Mouse (Mus musculus) CH12.LX (cell line): ENCODE results near the gene Dmrta1. TPM values are rescaled to one million over a fixed set of nuclear protein-coding genes. Genes with fewer than 3 reads are reported as not detected.

Experiments used
- DNase-seq: peaks from one replicate; pipeline ENCODE4 v3.0.0-alpha.2; 2013; ENCODE audit errors: extremely low read depth
- H3K27ac ChIP-seq: 2 replicates; pipeline ENCODE4 v1.5.1; 2012; ENCODE audit warnings: low read depth, mild to moderate bottlenecking, control low read depth, moderate library complexity; ENCODE audit not compliant: insufficient read depth
- H3K27me3 ChIP-seq: replicated peaks from 2 replicates; pipeline ENCODE3; 2012; ENCODE audit warnings: inconsistent platforms
- H3K36me3 ChIP-seq, 2 experiments: replicated peaks in 1 of 2; 2 replicates each; pipeline versions ENCODE3 to v1.6.1; 2012; ENCODE audit warnings: inconsistent platforms in 1 of 2, low read length in 1 of 2, mild to moderate bottlenecking in 1 of 2, mixed read lengths in 1 of 2, moderate library complexity in 1 of 2; ENCODE audit not compliant: control insufficient read depth in 1 of 2, insufficient read depth in 1 of 2
- H3K4me1 ChIP-seq, 2 experiments: 2 replicates each; pipeline ENCODE4 v1.6.1; 2012; ENCODE audit warnings: inconsistent platforms in 1 of 2, moderate library complexity in 1 of 2; ENCODE audit not compliant: insufficient read depth in 2 of 2, control insufficient read depth in 1 of 2
- H3K4me2 ChIP-seq: 2 replicates; pipeline ENCODE4 v1.6.1; 2012; ENCODE audit warnings: low read depth, mild to moderate bottlenecking, control low read depth; ENCODE audit not compliant: poor library complexity, insufficient read depth, severe bottlenecking
- H3K4me3 ChIP-seq, 3 experiments: fragments of 150-350 bp in 1 of 3; sonication (generic) in 1 of 3; replicated peaks in 1 of 3; 2 replicates each; pipeline versions ENCODE3 to v1.5.1; 2011 to 2012; ENCODE audit warnings: low read depth in 2 of 3, low read length in 2 of 3, mild to moderate bottlenecking in 2 of 3, moderate library complexity in 2 of 3, control low read depth in 1 of 3, improper control_type of control experiment in 1 of 3, inconsistent platforms in 1 of 3, mixed read lengths in 1 of 3; ENCODE audit not compliant: poor library complexity in 1 of 3
- H3K79me2 ChIP-seq: replicated peaks from 2 replicates; pipeline ENCODE4 v1.6.1; 2012; ENCODE audit warnings: mild to moderate bottlenecking, moderate library complexity; ENCODE audit not compliant: control insufficient read depth, poor library complexity, insufficient read depth, severe bottlenecking; ENCODE audit errors: extremely low read depth
- H3K9ac ChIP-seq: 2 replicates; pipeline ENCODE4 v1.6.1; 2012; ENCODE audit warnings: low read depth, mild to moderate bottlenecking, control low read depth, moderate library complexity; ENCODE audit not compliant: insufficient read depth
- H3K9me3 ChIP-seq: replicated peaks from 2 replicates; pipeline ENCODE3; 2012; ENCODE audit warnings: low read length, inconsistent platforms, mixed read lengths
- BHLHE40 ChIP-seq: IDR thresholded peaks from 2 replicates; pipeline ENCODE4 v1.6.1; 2011; ENCODE audit warnings: mild to moderate bottlenecking, low read depth, low read length, improper control_type of control experiment
- E2F4 ChIP-seq: IDR thresholded peaks from 2 replicates; pipeline ENCODE4 v1.6.1; 2011; ENCODE audit warnings: low read depth, low read length, improper control_type of control experiment; ENCODE audit not compliant: insufficient replicate concordance
- EP300 ChIP-seq: IDR thresholded peaks from 2 replicates; pipeline ENCODE4 v1.6.1; 2011; ENCODE audit warnings: low read length, improper control_type of control experiment
- GABPA ChIP-seq: IDR thresholded peaks from 2 replicates; pipeline ENCODE4 v1.6.1; 2012; ENCODE audit warnings: low read depth, low read length, improper control_type of control experiment, inconsistent platforms; ENCODE audit not compliant: insufficient replicate concordance
- HCFC1 ChIP-seq: IDR thresholded peaks from 2 replicates; pipeline ENCODE4 v1.6.1; 2012; ENCODE audit warnings: low read depth, mild to moderate bottlenecking, inconsistent platforms, low read length, improper control_type of control experiment
- JUN ChIP-seq: IDR thresholded peaks from 2 replicates; pipeline ENCODE4 v1.6.1; 2011; ENCODE audit warnings: low read depth, mild to moderate bottlenecking, low read length, improper control_type of control experiment, moderate library complexity; ENCODE audit not compliant: insufficient read depth
- JUND ChIP-seq: conservative IDR thresholded peaks from 2 replicates; pipeline ENCODE4 v1.6.1; 2011; ENCODE audit warnings: low read depth, low read length, improper control_type of control experiment
- KAT2A ChIP-seq: IDR thresholded peaks from 2 replicates; pipeline ENCODE4 v1.6.1; 2012; ENCODE audit warnings: low read length, improper control_type of control experiment, inconsistent platforms; ENCODE audit not compliant: insufficient replicate concordance
- MAFK ChIP-seq: IDR thresholded peaks from 2 replicates; pipeline ENCODE4 v1.6.1; 2011; ENCODE audit warnings: low read length, improper control_type of control experiment; ENCODE audit not compliant: insufficient replicate concordance
- MAX ChIP-seq: IDR thresholded peaks from 2 replicates; pipeline ENCODE4 v1.6.1; 2011; ENCODE audit warnings: low read length, improper control_type of control experiment
- MAZ ChIP-seq: IDR thresholded peaks from 2 replicates; pipeline ENCODE4 v1.6.1; 2012; ENCODE audit warnings: low read depth, mild to moderate bottlenecking, inconsistent platforms, low read length, improper control_type of control experiment, moderate library complexity
- MEF2A ChIP-seq: IDR thresholded peaks from 2 replicates; pipeline ENCODE4 v1.6.1; 2014; ENCODE audit warnings: low read depth, mild to moderate bottlenecking, inconsistent platforms, low read length, improper control_type of control experiment, borderline replicate concordance
- MYC ChIP-seq: IDR thresholded peaks from 2 replicates; pipeline ENCODE4 v1.6.1; 2011; ENCODE audit warnings: low read depth, mild to moderate bottlenecking, improper control_type of control experiment, low read length
- NRF1 ChIP-seq: IDR thresholded peaks from 2 replicates; pipeline ENCODE4 v1.6.1; 2014; ENCODE audit warnings: low read depth, mild to moderate bottlenecking, inconsistent platforms, low read length, improper control_type of control experiment, moderate library complexity
- RAD21 ChIP-seq: IDR thresholded peaks from 2 replicates; pipeline ENCODE4 v1.6.1; 2011; ENCODE audit warnings: low read depth, mild to moderate bottlenecking, low read length, improper control_type of control experiment, moderate library complexity
- RCOR1 ChIP-seq: conservative IDR thresholded peaks from 2 replicates; pipeline ENCODE4 v1.6.1; 2012; ENCODE audit warnings: low read depth, mild to moderate bottlenecking, inconsistent platforms, low read length, improper control_type of control experiment
- SIN3A ChIP-seq: IDR thresholded peaks from 2 replicates; pipeline ENCODE4 v1.6.1; 2012; ENCODE audit warnings: low read length, improper control_type of control experiment, inconsistent platforms
- TCF12 ChIP-seq: IDR thresholded peaks from 2 replicates; pipeline ENCODE4 v1.6.1; 2014; ENCODE audit warnings: low read depth, mild to moderate bottlenecking, inconsistent platforms, low read length, improper control_type of control experiment
- USF2 ChIP-seq: conservative IDR thresholded peaks from 2 replicates; pipeline ENCODE4 v1.6.1; 2011; ENCODE audit warnings: low read depth, low read length, improper control_type of control experiment
- ZC3H11A ChIP-seq: IDR thresholded peaks from 2 replicates; pipeline ENCODE4 v1.6.1; 2012; ENCODE audit warnings: low read depth, mild to moderate bottlenecking, inconsistent platforms, low read length, improper control_type of control experiment
- ZKSCAN1 ChIP-seq: IDR thresholded peaks from 2 replicates; pipeline ENCODE4 v1.6.1; 2012; ENCODE audit warnings: low read depth, inconsistent platforms, low read length, improper control_type of control experiment, borderline replicate concordance
- dilution Hi-C: fragments of 300-500 bp; cut with MboI; formaldehyde crosslinking; loops from 2 replicates; pipeline ENCODE4 v1.14.3; 2020; ENCODE audit warnings: low sequenced_read_pairs; ENCODE audit not compliant: extremely low pct_unique_long_range_greater_than_20kb, extremely low pct_ligation_motif_present
- in situ Hi-C: fragments of 300-500 bp; cut with MboI; formaldehyde crosslinking; loops from 3 replicates; pipeline ENCODE4 v1.14.3; 2019; ENCODE audit warnings: low sequenced_read_pairs, low pct_ligation_motif_present, low pct_unique_long_range_greater_than_20kb, mixed read lengths
- polyA plus RNA-seq: library from polyadenylated mRNA; unstranded; fragments of >175 nt; gene quantifications from 2 replicates; pipeline ENCODE4 v1.2.1, GENCODE M21; 2012; ENCODE audit warnings: low read depth; ENCODE audit not compliant: insufficient read length
- total RNA-seq, 2 experiments: library from RNA; depleted of rRNA; stranded (reverse); fragments of 300-350 nt in 1 of 2; fragments of >200 nt in 1 of 2; gene quantifications; 2 replicates each; pipeline ENCODE4 v1.2.3; 2012 to 2014

Gene Dmrta1
- total and polyA plus RNA-seq, 3 experiments, result not detected

DNA sequence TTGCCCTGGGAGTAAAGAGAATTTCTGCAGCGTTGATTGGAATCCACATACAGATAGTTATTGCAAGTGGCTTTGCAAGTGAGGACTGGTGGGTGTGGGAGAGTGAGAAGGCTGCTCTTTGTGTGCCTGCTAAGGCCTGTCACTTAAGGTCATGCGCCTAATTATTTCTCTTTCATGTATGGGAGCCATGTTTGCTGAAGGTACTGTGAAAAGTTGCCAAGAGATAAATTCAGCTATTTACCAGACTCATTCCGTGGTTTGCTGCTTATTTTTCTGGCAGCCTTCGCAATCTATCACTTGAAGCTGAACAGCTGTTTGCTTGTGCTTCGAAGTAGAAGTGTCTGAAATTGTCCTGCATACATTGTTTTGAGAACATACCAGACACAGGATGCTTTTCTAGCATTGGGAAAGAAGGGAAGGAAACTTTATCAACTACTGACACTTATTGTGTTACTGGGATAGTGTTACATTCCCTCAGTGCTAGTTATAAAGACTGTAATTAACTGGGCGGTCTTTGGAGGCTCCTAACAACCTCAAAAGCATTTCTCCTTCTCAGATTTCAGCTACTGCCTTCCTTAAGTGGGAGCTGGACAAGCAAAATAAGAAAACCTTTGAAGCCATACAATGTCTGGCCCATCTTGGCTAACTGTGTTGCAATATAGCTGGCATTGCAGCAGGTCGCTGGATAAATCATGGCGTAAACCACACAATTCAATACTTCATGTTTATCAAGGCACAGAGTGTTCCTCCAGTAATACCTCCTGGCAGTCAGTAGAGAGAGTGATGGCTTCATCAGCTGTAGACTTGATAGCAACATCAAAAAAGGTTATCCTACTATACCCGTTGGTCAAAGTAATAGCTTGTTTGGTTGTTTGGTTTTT lies 34.8 kb upstream of the Dmrta1 start:
- no peak overlapping the region for H3K9ac ChIP-seq
- H3K27me3 ChIP-seq, result no peaks in the 10 kb centered on the region
- no peak overlapping the region for H3K4me3 ChIP-seq
- H3K4me2 ChIP-seq, result no peak overlapping the region
- H3K4me1 ChIP-seq, result no peaks in the 10 kb centered on the region
- in situ Hi-C loops, result no loop called here
- H3K9me3 ChIP-seq, result no peaks in the 10 kb centered on the region
- DNase-seq, result no peak
- H3K36me3 ChIP-seq, result no peaks in the 10 kb centered on the region
- TF ChIP-seq HCFC1 (no peak), TCF12 (no peak), JUND (no peak), MEF2A (no peak), ZC3H11A (no peak), EP300 (no peak), SIN3A (no peak), MAZ (no peak), E2F4 (no peak), GABPA (no peak), KAT2A (no peak), MAX (no peak), USF2 (no peak), MAFK (no peak), BHLHE40 (no peak), MYC (no peak), NRF1 (no peak)
- no peak overlapping the region for H3K27ac ChIP-seq
- H3K79me2 ChIP-seq, result no peaks in the 10 kb centered on the region
- dilution Hi-C loops, result no loop called here

DNA sequence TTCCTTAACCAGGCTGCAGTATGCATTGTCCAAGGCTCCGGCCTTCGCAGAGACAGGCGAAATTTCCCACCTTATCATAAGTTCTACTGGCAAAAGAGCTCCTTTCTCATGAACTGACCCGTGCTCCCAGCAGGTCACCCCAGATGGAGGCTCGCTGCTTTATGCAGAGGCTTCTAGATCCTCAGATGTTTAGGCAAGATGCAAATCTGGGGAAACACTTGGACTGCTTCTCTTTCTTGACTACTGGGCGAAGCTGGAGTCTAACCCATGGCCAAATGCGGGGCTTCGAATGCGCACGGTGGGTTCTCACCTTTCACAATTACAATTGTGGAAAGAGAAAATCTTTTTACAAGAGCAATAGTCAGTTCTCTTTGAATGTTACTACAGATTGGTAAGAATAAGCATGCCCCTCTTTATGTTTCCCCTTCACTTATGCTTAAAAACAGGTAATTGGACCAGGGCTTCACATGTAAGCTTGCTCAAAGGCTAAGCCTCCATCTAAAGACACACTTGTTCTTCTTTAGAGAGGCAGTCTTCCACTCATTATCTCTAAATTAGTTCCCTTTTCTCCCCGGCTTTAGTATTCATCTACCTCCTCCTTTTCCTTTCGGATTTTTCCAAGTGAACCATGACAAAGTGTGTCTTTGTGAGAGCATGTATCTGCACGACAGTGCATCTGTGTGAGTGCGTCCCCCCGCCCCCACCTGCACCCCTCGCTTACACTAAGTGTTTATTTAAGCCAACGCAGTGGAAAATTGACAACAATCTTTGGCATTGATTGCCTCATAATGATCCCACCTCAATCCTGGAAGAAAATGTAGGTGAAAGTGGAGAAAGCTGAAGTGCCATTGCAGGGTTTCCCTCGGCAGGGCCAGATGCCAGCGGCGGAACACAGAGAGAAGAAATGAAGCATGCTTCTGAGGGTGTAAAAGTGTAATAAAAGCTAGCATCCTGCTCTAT lies 28.6 kb upstream of the Dmrta1 start:
- DNase-seq, result no peak
- dilution Hi-C loops, result no loop called here
- TF ChIP-seq MAFK, result no peak
- no peak for TF ChIP-seq JUN
- TF ChIP-seq ZKSCAN1, result no peak
- no peak for TF ChIP-seq USF2
- no peak for TF ChIP-seq RCOR1
- TF ChIP-seq RAD21, result no peak
- no peak for TF ChIP-seq ZC3H11A
- no peaks in the 10 kb centered on the region for H3K9me3 ChIP-seq
- no peak overlapping the region for H3K9ac ChIP-seq
- in situ Hi-C loops, result no loop called here
- no peak overlapping the region for H3K4me2 ChIP-seq
- H3K4me3 ChIP-seq, result no peak overlapping the region
- H3K4me1 ChIP-seq, result no peaks in the 10 kb centered on the region
- no peak overlapping the region for H3K27ac ChIP-seq
- no peaks in the 10 kb centered on the region for H3K27me3 ChIP-seq
- no peaks in the 10 kb centered on the region for H3K36me3 ChIP-seq
- no peaks in the 10 kb centered on the region for H3K79me2 ChIP-seq
